Mouse (Mus musculus): ENCODE data around the gene Pear1. TPM values are rescaled to one million over a fixed set of nuclear protein-coding genes. Genes with fewer than 3 reads are reported as not detected.
A peak's percentile ranks its signal among the peaks of the same experiment; 100 is the strongest.

Gene Pear1
- polyA plus RNA-seq, 1 experiment from 2014 or later, result 19.4 TPM

DNA sequence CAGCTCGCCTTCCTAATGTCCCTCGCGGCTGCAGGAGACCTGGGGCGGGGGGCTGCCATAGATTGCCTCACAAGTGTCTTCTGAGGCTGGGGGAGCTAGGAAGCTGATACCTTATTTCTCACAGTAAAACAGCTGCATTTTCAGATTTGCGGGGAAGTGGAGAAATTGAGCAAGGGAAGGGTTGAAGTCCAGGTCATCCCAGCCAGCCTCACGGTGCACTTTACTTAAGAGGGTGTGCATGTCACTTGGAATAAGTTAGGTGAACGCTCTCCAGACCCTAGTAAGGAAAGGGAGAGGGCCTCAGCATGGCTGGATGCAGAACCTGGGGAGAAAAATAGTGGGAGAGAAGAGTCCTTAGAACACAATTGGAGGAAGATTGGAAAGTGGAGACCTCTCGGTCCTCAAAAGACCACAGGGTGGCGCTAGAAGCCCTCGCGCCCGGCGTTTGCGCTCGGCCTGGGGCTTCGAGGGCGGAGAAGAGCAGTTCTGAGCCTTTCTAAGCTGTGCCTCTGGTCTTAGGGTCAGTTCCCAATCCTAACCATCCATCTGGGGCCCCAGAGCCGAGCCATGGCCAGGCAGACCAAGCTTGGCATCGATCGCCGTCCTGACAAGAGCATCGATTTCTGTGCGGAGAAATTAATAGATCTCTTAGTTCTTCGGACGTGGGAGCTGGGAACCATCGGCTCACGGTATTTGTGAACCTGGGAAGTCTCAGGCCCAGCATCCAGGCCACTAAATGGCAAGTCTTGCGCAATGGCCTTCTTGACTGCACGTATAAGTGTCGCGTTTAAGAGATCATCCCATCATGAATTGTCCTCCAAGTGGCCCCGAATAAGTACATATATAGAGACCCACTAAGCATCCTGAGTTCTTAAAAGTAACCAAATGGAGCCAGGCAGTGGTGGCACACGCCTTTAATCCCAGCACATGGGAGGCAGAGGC, 28.5 kb downstream of the Pear1 start:
- H3K4me1 ChIP-seq (ENCODE audit: control insufficient read depth, insufficient read depth, low read length), result peaks cover 12% of the 10 kb centered on the region; the same call in 1 of the 2 replicates
- H3K4me3 ChIP-seq (ENCODE audit: low read length), result peak overlapping the region; percentile 36
- H3K27ac ChIP-seq (ENCODE audit: low read length), result no peak overlapping the region
- peak overlapping the region; percentile 39 for H3K4me2 ChIP-seq (ENCODE audit: low read depth, low read length)
- no peaks in the 10 kb centered on the region for H3K9me3 ChIP-seq (replicated peaks; ENCODE audit: control insufficient read depth, low read length)
- WGBS, result 17% methylated on average over 33 of the region's 33 CpGs
- H3K9ac ChIP-seq (ENCODE audit: low read length), result no peak overlapping the region; the same call in 1 of the 2 replicates
- H3K27me3 ChIP-seq (ENCODE audit: control insufficient read depth, insufficient read depth, low read length), result peaks cover 95% of the 10 kb centered on the region
- H3K36me3 ChIP-seq (ENCODE audit: control insufficient read depth, insufficient read depth), result no peaks in the 10 kb centered on the region
- no peak; the same call in 1 of the 2 replicates for ATAC-seq (replicated peaks; ENCODE audit: extremely low read depth, insufficient read depth, low FRiP score)

DNA sequence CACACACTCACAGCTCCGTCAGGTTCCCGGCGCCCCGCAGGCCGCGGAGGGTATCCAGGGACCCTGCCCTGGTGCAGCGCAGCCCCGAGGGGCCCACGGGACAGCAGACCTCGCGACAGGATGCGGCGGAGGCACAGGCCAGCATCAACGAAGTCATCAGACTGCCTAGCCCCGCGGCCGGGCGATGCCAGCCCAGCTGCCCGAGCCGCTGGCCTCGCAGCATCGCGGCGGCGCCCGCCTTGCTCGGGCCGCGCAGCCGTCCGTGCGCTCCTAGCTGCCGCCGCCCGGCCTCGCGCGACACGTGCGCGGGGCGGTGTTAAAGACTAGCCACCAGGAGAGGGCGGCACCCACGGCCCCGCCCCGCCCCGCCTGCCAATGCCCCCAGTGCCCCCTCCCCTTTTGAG, 29.2 kb downstream of the Pear1 start, which contains the start of gene Ntrk1:
Ntrk1 (minus strand) TSS at position 241 of the 404 bp plus-strand sequence.
- ATAC-seq (replicated peaks; ENCODE audit: extremely low read depth, insufficient read depth, low FRiP score), result 0 out of 2 replicates have a peak, but pooled peaks have one; percentile 47
- peak within 1 kb of the TSS; percentile 32; the same call in 1 of the 2 replicates for H3K9ac ChIP-seq (ENCODE audit: low read length)
- H3K9me3 ChIP-seq (replicated peaks; ENCODE audit: control insufficient read depth, low read length), result no peaks in the 10 kb centered on the region
- H3K36me3 ChIP-seq (ENCODE audit: control insufficient read depth, insufficient read depth), result no peaks in the 10 kb centered on the region
- peaks cover 12% of the 10 kb centered on the region; the same call in 1 of the 2 replicates for H3K4me1 ChIP-seq (ENCODE audit: control insufficient read depth, insufficient read depth, low read length)
- WGBS, result under 1% methylated on average over 43 of the region's 47 CpGs
- H3K27me3 ChIP-seq (ENCODE audit: control insufficient read depth, insufficient read depth, low read length), result peaks cover 94% of the 10 kb centered on the region
- peak within 1 kb of the TSS; percentile 39 for H3K4me2 ChIP-seq (ENCODE audit: low read depth, low read length)
- peak within 1 kb of the TSS; percentile 36 for H3K4me3 ChIP-seq (ENCODE audit: low read length)
- H3K27ac ChIP-seq (ENCODE audit: low read length), result no peak within 1 kb of the TSS

DNA sequence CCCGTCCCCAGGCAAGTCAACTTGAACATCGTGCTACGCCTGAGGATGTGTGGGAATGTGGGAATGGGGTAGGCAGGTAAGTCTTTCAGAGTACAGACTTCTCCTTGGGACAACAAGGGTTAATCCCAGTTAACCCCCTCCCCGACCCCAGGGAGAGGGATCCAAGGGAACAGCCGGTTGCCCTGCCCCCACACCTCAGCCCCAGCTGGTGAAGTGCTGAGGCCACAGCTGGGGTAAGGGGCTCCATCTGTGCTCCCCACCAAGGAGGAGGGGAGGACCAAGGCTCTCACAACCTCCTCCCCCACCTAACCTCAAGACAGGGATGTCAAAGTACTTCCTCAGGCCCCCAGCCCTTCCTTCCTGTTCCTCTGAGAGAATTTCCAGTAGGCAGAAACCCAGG, 34.3 kb downstream of the Pear1 start:
- H3K9me3 ChIP-seq (replicated peaks; ENCODE audit: control insufficient read depth, low read length), result no peaks in the 10 kb centered on the region
- ATAC-seq (replicated peaks; ENCODE audit: extremely low read depth, insufficient read depth, low FRiP score), result no peak
- 38% methylated on average over 5 of the region's 5 CpGs for WGBS
- H3K4me1 ChIP-seq (ENCODE audit: control insufficient read depth, insufficient read depth, low read length), result peaks cover 12% of the 10 kb centered on the region
- peaks cover 56% of the 10 kb centered on the region for H3K27me3 ChIP-seq (ENCODE audit: control insufficient read depth, insufficient read depth, low read length)
- no peak overlapping the region for H3K9ac ChIP-seq (ENCODE audit: low read length)
- H3K4me2 ChIP-seq (ENCODE audit: low read depth, low read length), result no peak overlapping the region
- H3K4me3 ChIP-seq (ENCODE audit: low read length), result no peak overlapping the region
- no peaks in the 10 kb centered on the region for H3K36me3 ChIP-seq (ENCODE audit: control insufficient read depth, insufficient read depth)
- H3K27ac ChIP-seq (ENCODE audit: low read length), result no peak overlapping the region

DNA sequence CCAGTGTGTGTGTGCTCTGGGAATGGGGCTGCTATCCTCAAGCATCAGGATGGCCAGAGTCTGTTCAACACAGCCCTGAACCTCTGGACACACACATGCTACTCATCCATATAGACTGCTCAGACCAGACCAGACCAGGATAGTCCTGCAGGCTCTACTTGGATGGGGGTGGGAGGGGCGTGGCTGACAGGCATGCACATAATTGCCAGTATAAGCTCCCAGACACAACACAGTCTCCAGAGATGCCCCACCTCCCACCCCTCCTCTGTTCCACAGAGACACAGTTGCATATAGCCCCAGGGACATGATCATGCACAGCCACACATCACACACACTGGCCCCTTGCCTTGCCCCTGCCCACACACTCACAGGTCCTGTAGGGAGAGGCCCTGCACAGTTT, 34.9 kb downstream of the Pear1 start:
- H3K9ac ChIP-seq (ENCODE audit: low read length), result no peak overlapping the region
- peaks cover 51% of the 10 kb centered on the region for H3K27me3 ChIP-seq (ENCODE audit: control insufficient read depth, insufficient read depth, low read length)
- no peak overlapping the region for H3K4me2 ChIP-seq (ENCODE audit: low read depth, low read length)
- no peaks in the 10 kb centered on the region for H3K36me3 ChIP-seq (ENCODE audit: control insufficient read depth, insufficient read depth)
- H3K4me1 ChIP-seq (ENCODE audit: control insufficient read depth, insufficient read depth, low read length), result peaks cover 9% of the 10 kb centered on the region
- H3K9me3 ChIP-seq (replicated peaks; ENCODE audit: control insufficient read depth, low read length), result no peaks in the 10 kb centered on the region
- no peak overlapping the region for H3K4me3 ChIP-seq (ENCODE audit: low read length)
- 33% methylated on average over 1 of the region's 1 CpGs for WGBS
- ATAC-seq (replicated peaks; ENCODE audit: extremely low read depth, insufficient read depth, low FRiP score), result no peak
- no peak overlapping the region for H3K27ac ChIP-seq (ENCODE audit: low read length)

DNA sequence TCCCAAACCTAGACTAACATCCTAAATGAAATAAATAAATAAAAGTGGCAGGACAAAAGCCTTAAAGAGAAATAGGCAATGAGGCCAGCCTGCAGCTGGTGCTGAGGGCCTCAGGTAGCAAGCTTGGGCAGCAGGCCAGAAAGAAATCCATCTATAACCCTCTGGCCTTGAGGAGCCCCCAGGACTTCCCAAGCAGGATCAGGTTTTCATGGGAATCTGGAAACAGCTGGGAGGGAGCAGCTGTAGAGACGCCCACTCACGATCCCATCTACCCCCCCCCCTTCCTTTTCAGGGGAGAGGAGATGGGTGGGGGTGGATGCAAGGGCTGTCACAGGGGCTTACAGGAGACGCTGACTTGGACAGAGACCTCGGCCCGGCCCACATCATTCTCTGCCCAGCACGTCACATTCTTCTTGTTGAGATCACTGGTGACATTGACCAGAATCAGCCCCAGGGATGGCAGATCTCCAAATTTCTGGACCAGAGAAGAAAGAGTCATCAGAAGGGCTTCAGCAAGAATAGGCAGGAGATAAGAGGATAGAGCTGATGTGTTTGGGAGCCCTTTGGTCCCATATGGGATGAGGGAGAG, 38.4 kb downstream of the Pear1 start:
- H3K4me2 ChIP-seq (ENCODE audit: low read depth, low read length), result no peak overlapping the region
- 0 out of 2 replicates have a peak overlapping the region, but pooled peaks have one; percentile 5 for H3K9ac ChIP-seq (ENCODE audit: low read length)
- ATAC-seq (replicated peaks; ENCODE audit: extremely low read depth, insufficient read depth, low FRiP score), result peak; percentile 41; the same call in 1 of the 2 replicates
- no peaks in the 10 kb centered on the region for H3K36me3 ChIP-seq (ENCODE audit: control insufficient read depth, insufficient read depth)
- peaks cover 9% of the 10 kb centered on the region for H3K4me1 ChIP-seq (ENCODE audit: control insufficient read depth, insufficient read depth, low read length)
- whole genome bisulfite sequencing, result 10% methylated on average over 6 of the region's 6 CpGs
- H3K4me3 ChIP-seq (ENCODE audit: low read length), result no peak overlapping the region
- H3K27me3 ChIP-seq (ENCODE audit: control insufficient read depth, insufficient read depth, low read length), result peaks cover 21% of the 10 kb centered on the region
- no peaks in the 10 kb centered on the region for H3K9me3 ChIP-seq (replicated peaks; ENCODE audit: control insufficient read depth, low read length)
- H3K27ac ChIP-seq (ENCODE audit: low read length), result no peak overlapping the region

DNA sequence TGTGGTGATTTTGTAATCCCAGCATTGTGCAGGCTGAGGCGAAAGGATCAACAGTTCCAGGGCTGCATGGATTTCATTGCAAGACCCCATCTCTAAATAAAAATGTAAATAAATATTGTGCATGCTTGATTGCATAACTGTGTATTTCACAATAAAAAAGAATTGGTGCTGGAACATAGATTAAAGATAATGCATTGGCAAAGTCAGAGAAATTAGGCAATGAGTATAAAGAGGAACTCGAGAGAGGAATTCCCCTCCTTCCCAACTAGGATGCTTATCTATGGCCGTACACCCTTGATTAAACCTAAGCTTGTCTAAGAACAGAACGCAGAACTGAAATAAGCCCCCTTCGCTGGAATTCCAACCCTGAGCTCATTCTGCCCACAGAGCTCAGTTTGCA, 39.0 kb downstream of the Pear1 start:
- H3K36me3 ChIP-seq (ENCODE audit: control insufficient read depth, insufficient read depth), result no peaks in the 10 kb centered on the region
- H3K4me3 ChIP-seq (ENCODE audit: low read length), result no peak overlapping the region
- no peak overlapping the region for H3K9ac ChIP-seq (ENCODE audit: low read length)
- WGBS, result 48% methylated on average over 5 of the region's 5 CpGs
- H3K4me2 ChIP-seq (ENCODE audit: low read depth, low read length), result no peak overlapping the region
- peaks cover 9% of the 10 kb centered on the region for H3K4me1 ChIP-seq (ENCODE audit: control insufficient read depth, insufficient read depth, low read length)
- H3K27me3 ChIP-seq (ENCODE audit: control insufficient read depth, insufficient read depth, low read length), result peaks cover 19% of the 10 kb centered on the region
- H3K9me3 ChIP-seq (replicated peaks; ENCODE audit: control insufficient read depth, low read length), result no peaks in the 10 kb centered on the region
- no peak overlapping the region for H3K27ac ChIP-seq (ENCODE audit: low read length)
- no peak for ATAC-seq (replicated peaks; ENCODE audit: extremely low read depth, insufficient read depth, low FRiP score)

DNA sequence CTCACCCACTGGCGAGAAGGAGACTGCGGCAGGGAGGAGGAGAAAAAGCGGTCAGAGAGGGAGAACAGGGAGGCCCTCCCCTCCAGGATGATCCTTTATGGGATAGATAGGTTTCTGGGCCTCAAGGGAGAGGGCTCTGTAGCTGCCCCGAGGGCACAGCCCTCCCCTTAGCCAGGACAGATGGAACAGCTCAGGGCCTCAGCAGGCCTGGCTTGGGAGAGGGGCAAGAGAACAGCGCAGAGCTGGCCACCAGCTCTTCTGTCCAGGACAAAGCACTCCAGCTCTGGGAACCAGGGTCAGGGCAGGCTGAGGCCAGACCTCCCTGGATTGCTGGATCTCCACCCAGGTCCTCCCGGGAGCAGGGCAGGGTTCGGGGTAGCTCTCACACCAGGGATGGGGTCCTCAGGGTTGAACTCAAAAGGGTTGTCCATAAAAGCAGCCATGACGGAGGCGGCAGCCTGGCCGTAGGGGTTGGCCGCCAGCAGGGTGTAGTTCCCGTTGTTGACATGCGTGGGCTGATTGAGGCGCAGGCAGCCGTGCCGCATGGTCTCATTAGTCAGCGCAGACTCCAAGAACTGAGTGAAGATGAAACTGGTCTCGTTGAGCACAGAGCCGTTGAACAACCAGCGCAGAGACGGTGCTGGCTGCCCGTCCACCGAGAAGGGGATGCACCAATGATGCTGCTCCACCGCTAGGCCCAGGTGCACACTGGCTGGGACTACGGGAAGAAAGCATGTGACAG, 40.7 kb downstream of the Pear1 start:
- Histone ChIP-seq H3K9me3 (replicated peaks; ENCODE audit: control insufficient read depth, low read length) (no peaks in the 10 kb centered on the region), H3K27ac (ENCODE audit: low read length) (no peak overlapping the region), H3K4me2 (ENCODE audit: low read depth, low read length) (no peak overlapping the region), H3K9ac (ENCODE audit: low read length) (no peak overlapping the region), H3K4me3 (ENCODE audit: low read length) (no peak overlapping the region), H3K27me3 (ENCODE audit: control insufficient read depth, insufficient read depth, low read length) (peaks cover 25% of the 10 kb centered on the region), H3K36me3 (ENCODE audit: control insufficient read depth, insufficient read depth) (no peaks in the 10 kb centered on the region), H3K4me1 (ENCODE audit: control insufficient read depth, insufficient read depth, low read length) (peaks cover 11% of the 10 kb centered on the region)
- ATAC-seq (replicated peaks; ENCODE audit: extremely low read depth, insufficient read depth, low FRiP score), result no peak
- 81% methylated on average over 25 of the region's 25 CpGs for WGBS

DNA sequence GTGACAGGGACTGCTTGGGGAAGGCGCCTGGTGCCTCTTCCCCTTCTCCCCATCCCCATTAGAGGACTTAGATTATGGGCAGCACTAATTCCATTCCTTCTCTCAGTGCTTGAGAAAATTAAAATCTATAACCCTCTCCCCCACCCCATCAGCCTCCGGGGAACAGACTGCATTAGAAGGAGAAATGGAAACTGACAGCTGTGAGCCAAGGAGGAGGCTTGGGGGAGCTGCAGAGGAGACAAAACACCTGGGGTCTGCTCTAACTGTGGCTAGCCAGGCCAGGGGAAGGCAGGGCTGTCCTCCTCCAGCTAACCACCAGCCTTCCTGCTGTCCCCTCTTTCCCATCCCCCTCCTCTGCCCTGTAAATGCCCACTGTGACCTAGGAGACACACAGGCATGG, 45.0 kb downstream of the Pear1 start:
- Histone ChIP-seq H3K9ac (ENCODE audit: low read length) (no peak overlapping the region), H3K36me3 (ENCODE audit: control insufficient read depth, insufficient read depth) (no peaks in the 10 kb centered on the region), H3K4me3 (ENCODE audit: low read length) (no peak overlapping the region), H3K4me1 (ENCODE audit: control insufficient read depth, insufficient read depth, low read length) (peaks cover 5% of the 10 kb centered on the region; the same call in 1 of the 2 replicates), H3K9me3 (replicated peaks; ENCODE audit: control insufficient read depth, low read length) (no peaks in the 10 kb centered on the region), H3K4me2 (ENCODE audit: low read depth, low read length) (no peak overlapping the region), H3K27me3 (ENCODE audit: control insufficient read depth, insufficient read depth, low read length) (peaks cover 56% of the 10 kb centered on the region), H3K27ac (ENCODE audit: low read length) (no peak overlapping the region)
- 33% methylated on average over 2 of the region's 2 CpGs for WGBS
- ATAC-seq (replicated peaks; ENCODE audit: extremely low read depth, insufficient read depth, low FRiP score), result no peak
